Mouse (Mus musculus) forebrain, postnatal 0 days (tissue): ENCODE measurements around the gene Fat1. TPM values are rescaled to one million over a fixed set of nuclear protein-coding genes. Genes with fewer than 3 reads are reported as not detected.

Experiments used
- ATAC-seq: fragments of 200-750 bp; cut with Nextera tagmentation; 2 replicates; pipeline ENCODE4 v1.8.0; 2017; ENCODE audit warnings: mild to moderate bottlenecking, moderate library complexity
- DNase-seq: peaks from one replicate; pipeline ENCODE4 v3.0.0-alpha.2; 2015
- H3K27ac ChIP-seq: fragments of 300-500 bp; sonication (generic); 2 replicates; pipeline ENCODE4 v1.5.1; 2014; ENCODE audit warnings: low read depth, mild to moderate bottlenecking, antibody characterized with exemption, low read length, moderate library complexity, mixed read lengths
- H3K27me3 ChIP-seq: fragments of 300-500 bp; sonication (generic); 2 replicates; pipeline ENCODE4 v1.6.1; 2014; ENCODE audit warnings: mild to moderate bottlenecking, low read length, mixed read lengths; ENCODE audit not compliant: insufficient read depth
- H3K36me3 ChIP-seq: fragments of 300-500 bp; sonication (generic); 2 replicates; pipeline ENCODE4 v1.6.1; 2014; ENCODE audit warnings: mild to moderate bottlenecking, moderate library complexity; ENCODE audit not compliant: insufficient read depth
- H3K4me1 ChIP-seq: fragments of 300-500 bp; sonication (generic); 2 replicates; pipeline ENCODE4 v1.6.1; 2014; ENCODE audit warnings: antibody characterized with exemption; ENCODE audit not compliant: insufficient read depth
- H3K4me2 ChIP-seq: fragments of 300-500 bp; sonication (generic); 2 replicates; pipeline ENCODE4 v1.6.1; 2014; ENCODE audit warnings: low read depth, mild to moderate bottlenecking, moderate library complexity
- H3K4me3 ChIP-seq: fragments of 300-500 bp; sonication (generic); 2 replicates; pipeline ENCODE4 v1.5.1; 2014; ENCODE audit warnings: low read depth, low read length, mixed read lengths
- H3K9ac ChIP-seq: fragments of 300-500 bp; sonication (generic); 2 replicates; pipeline ENCODE4 v1.6.1; 2014; ENCODE audit warnings: mild to moderate bottlenecking
- H3K9me3 ChIP-seq: fragments of 300-500 bp; sonication (generic); 2 replicates; pipeline ENCODE4 v1.6.1; 2016; ENCODE audit warnings: low read length
- CTCF ChIP-seq: sonication (generic); IDR thresholded peaks from 2 replicates; pipeline ENCODE4 v1.5.1; 2016; ENCODE audit warnings: antibody characterized with exemption, control low read depth, low read depth
- WGBS: fragments of 180-500 bp; shearing (Covaris S2); extraction: QIAGEN DNeasy Blood & Tissue Kit; methylation state at CpG from one replicate; pipeline ENCODE4 v1.1.7; 2014; 5-methylcytosine and 5-hydroxymethylcytosine counted together
- polyA plus RNA-seq: library from polyadenylated mRNA; unstranded; fragments of >200 nt; fragmentation: Nextera tagmentation; extraction: Ambion mirVana; gene quantifications from 2 replicates; pipeline ENCODE4 v1.2.1, GENCODE M21; 2015
- total RNA-seq: library from RNA; depleted of rRNA; stranded (reverse); fragments of >200 nt; gene quantifications from 2 replicates; pipeline ENCODE4 v1.2.3, GENCODE M21; 2014

The Fat1 gene
- total and polyA plus RNA-seq, 2 experiments from 2014 or later = 8.0 to 66.7 TPM

- no peak for TF ChIP-seq CTCF
- Histone ChIP-seq H3K9ac (no peak overlapping the region), H3K36me3 (no peaks in the 10 kb centered on the region), H3K4me1 (0 out of 2 replicates have a peak, but pooled peaks cover 3% of the 10 kb centered on the region), H3K4me2 (no peak overlapping the region), H3K9me3 (no peaks in the 10 kb centered on the region), H3K4me3 (no peak overlapping the region), H3K27ac (no peak overlapping the region), H3K27me3 (no peaks in the 10 kb centered on the region)
- WGBS = 84% methylated on average over 9 of the region's 9 CpGs
- no peak for ATAC-seq
- no peak for DNase-seq
Measured at GRCm38 (mm10) chr8:44978622-44979021, 43.4 kb downstream of the Fat1 start.

DNA sequence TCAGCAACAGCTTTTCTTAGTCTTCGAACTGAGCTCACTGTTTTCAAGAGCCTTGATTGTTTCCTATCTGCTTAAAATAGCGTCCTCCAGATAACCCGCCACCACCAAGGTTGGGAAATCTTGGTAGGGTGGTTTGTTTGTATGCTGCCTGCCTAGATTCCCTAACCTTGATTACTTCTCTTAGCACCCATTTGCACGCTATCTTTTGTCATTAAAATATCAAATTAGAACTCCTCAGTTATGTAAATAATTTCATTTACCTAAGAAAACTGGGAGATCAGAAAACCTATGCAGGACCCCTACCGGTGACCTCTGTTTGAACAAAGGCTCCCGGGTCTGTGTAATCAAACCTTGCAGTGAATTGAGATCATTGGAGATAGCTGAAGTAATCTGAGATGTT lies 44.0 kb downstream of the Fat1 start:
- no peak for TF ChIP-seq CTCF
- DNase-seq = no peak
- Histone ChIP-seq H3K27me3 (no peaks in the 10 kb centered on the region), H3K4me2 (no peak overlapping the region), H3K4me3 (no peak overlapping the region), H3K9ac (no peak overlapping the region), H3K36me3 (no peaks in the 10 kb centered on the region), H3K4me1 (0 out of 2 replicates have a peak, but pooled peaks cover 3% of the 10 kb centered on the region), H3K27ac (no peak overlapping the region), H3K9me3 (no peaks in the 10 kb centered on the region)
- ATAC-seq = no peak
- 37% methylated on average over 6 of the region's 6 CpGs for WGBS

- ATAC-seq = peak; percentile 92
- Histone ChIP-seq H3K4me1 (0 out of 2 replicates have a peak, but pooled peaks cover 3% of the 10 kb centered on the region), H3K36me3 (no peaks in the 10 kb centered on the region), H3K9ac (no peak overlapping the region), H3K4me3 (no peak overlapping the region), H3K27ac (peak overlapping the region; percentile 45; the same call in 1 of the 2 replicates), H3K9me3 (no peaks in the 10 kb centered on the region), H3K4me2 (no peak overlapping the region; the same call in 1 of the 2 replicates), H3K27me3 (no peaks in the 10 kb centered on the region)
- TF ChIP-seq CTCF = no peak
- 18% methylated on average over 12 of the region's 12 CpGs for WGBS
- DNase-seq = peak; percentile 58
Measured at GRCm38 (mm10) chr8:44980030-44980429, 44.8 kb downstream of the Fat1 start.

DNA sequence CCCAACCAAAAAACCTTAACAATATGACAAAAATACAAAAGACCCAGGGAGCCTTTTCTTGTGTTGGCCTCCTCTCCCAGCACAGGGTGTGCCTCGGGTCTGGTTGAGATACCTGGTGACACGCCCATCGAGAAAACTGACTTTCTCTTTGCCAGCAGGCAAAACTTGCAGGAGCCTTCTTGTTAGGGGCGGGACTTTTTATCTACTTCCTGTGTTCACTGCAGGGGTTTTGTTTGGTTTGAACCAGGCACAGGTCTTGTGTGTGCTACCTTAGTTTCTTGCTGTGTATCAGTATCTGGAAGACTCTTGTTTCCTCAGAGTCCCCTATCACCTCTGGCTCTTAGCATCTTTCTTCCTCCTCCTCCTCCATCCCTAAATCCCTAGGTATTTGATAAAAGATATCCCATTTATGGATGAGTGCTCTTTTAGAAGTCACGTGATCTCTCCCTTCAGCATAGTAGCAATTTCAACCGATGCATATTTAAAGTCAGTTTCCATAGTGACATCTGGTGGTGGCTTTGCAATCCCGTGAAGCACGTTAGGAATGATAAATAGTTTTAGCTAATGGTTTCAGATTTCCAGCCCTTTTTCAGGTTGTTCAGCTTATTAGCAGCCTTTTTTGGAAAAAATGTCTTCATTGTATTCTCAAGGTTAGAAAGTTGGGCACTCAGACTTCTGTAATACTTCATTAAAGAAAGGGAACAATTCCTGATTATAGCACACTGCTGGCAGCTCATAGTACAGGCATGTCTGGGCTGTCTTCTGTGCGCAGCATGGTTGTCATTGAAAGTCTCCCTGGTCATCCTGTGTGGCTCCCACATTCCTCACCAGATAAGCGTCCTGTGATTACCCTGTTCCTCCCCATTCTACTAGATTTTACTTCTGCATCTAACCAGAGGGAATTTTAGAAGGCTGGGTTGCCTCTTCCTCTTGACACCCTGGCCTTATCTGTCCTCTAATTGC lies 50.4 kb downstream of the Fat1 start:
- peak; percentile 73 for TF ChIP-seq CTCF
- peak; percentile 88 for ATAC-seq
- DNase-seq = peak; percentile 79
- Histone ChIP-seq H3K36me3 (no peaks in the 10 kb centered on the region), H3K9ac (no peak overlapping the region), H3K4me1 (no peaks in the 10 kb centered on the region; the same call in 1 of the 2 replicates), H3K4me3 (no peak overlapping the region), H3K27me3 (no peaks in the 10 kb centered on the region), H3K4me2 (no peak overlapping the region), H3K27ac (no peak overlapping the region), H3K9me3 (no peaks in the 10 kb centered on the region)
- 31% methylated on average over 10 of the region's 10 CpGs for WGBS

GRCm38 (mm10) chr8:44991700-44992487 lies 56.6 kb downstream of the Fat1 start:
- no peak overlapping the region for H3K4me3 ChIP-seq
- no peaks in the 10 kb centered on the region for H3K4me1 ChIP-seq
- no peak for TF ChIP-seq CTCF
- H3K9me3 ChIP-seq = no peaks in the 10 kb centered on the region
- WGBS = 27% methylated on average over 21 of the region's 21 CpGs
- DNase-seq (no peak), ATAC-seq (no peak)
- H3K27me3 ChIP-seq = no peaks in the 10 kb centered on the region
- H3K36me3 ChIP-seq = no peaks in the 10 kb centered on the region
- no peak overlapping the region for H3K27ac ChIP-seq
- H3K4me2 ChIP-seq = no peak overlapping the region
- no peak overlapping the region for H3K9ac ChIP-seq

- Histone ChIP-seq H3K9me3 (no peaks in the 10 kb centered on the region), H3K27ac (no peak overlapping the region), H3K9ac (no peak overlapping the region), H3K4me3 (no peak overlapping the region), H3K27me3 (no peaks in the 10 kb centered on the region), H3K4me2 (no peak overlapping the region), H3K36me3 (no peaks in the 10 kb centered on the region), H3K4me1 (no peaks in the 10 kb centered on the region)
- ATAC-seq = no peak
- no peak for DNase-seq
- 46% methylated on average over 6 of the region's 6 CpGs for WGBS
- no peak for TF ChIP-seq CTCF
Measured at GRCm38 (mm10) chr8:44992664-44993063, 57.4 kb downstream of the Fat1 start.
